Mouse (Mus musculus): ENCODE data around the gene Nlgn2.
"Not testable (repeated sequence)": the region's sequence is repeated elsewhere in the genome, so short reads cannot be mapped to it uniquely, and the experiment has no call there.

Nlgn2 gene

DNA sequence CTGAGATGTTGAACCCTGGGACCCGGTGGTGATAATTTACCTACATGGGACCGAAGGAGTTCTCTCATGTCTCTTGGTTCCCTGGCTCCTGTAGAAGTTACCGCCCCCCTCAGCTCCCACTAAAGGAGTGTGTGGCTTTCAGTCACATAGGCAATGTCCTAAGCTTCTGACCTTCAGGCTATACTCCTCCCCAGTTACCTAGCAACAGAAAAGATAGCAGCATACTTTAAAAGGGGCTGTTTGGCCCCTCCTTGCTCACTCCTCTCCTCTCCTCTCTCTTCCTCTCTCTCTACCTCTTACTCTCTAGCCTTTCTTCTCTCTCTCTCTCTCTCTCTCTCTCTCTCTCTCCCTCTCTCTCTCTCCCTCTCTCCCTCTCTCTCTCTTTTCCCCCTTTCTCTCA, 26.1 kb upstream of the Nlgn2 start:
- not testable (repeated sequence) for DNase-seq (ENCODE audit: low spot score)

DNA sequence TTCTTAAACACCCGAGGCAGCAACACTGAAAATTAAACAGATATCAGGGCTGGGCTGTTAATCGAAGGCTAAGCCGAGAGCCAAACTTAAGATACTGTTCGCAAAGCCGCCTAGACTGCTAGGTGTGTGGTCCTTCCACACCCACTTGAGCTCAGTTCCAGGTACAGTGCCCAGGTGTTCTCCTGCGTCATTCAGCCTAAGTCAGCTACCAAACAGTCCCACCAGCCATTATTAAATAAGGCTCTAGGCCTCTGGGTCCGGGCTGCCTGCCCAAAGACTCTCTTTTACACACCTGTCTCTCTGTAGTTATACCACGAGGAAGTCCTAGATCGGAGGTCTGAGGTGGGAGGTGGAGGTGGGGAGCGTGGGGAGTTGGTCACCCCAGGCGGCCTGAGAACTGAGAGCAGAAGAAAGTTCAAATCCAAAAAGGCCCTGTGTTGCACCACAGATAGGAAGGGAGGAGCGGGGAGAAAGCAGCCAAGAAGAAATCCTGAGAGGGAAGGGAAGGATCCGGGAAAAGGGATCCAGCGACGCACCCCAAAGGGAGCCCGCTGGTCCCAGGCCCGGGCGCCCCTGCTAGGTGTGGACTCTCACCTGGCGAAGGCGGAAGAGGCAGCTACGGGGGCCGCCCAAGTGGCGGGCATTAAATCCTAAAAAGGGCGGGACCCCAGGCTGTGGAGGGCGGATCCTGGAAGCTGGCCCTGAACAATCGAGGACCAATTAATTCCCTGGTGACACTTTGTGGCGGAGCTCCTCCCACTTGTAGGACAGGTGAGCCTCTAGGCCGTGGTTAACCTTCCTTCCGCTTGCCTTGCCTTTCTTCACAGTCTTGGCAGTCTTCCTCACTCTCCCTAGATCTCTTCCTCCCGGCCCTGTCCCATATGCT, 20.8 kb upstream of the Nlgn2 start, which contains the start of gene Tnk1:
TSS of gene Tnk1 (minus strand) at position 618 of the 886 bp plus-strand sequence.
- DNase-seq (ENCODE audit: low spot score), result no peak

DNA sequence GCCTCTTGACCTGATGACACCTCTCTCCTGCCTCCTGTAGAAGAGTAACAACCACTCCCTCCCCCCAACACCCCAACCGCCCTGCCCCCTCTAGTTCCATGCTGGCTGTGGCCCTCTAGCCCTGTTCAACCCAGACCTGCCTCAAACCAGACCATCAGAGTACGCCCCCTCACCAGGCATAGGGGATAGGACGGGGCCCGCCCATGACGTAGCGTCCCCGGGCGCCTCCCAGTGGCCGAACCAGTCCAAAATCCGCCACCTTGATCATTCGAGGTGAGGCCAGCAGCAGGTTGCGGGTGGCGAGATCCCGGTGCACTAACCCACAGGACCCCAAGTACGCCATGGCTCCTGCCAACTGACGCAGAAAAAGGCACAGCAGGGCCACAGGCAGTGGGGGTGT, 17.8 kb upstream of the Nlgn2 start:
- no peak for DNase-seq (ENCODE audit: low spot score)

DNA sequence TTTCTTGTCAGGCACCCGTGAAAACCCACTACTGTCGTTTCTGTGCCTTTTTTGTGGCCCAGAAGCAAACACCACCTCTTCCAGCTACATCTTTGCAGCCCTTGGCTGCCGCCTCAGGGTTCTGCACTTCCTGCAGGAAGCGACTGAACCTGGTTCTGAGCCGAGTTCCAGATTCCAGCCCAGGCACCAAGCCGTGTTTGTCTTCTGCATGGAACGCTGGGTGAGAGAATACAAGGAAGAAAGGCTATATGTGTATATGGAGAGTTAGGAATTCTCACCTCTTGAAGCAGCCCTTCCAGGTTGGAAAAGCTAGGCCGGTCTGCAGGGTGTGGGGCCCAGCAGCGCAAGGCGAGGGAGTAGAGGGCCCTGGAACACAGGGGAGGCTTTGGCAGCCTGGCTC, 17.1 kb upstream of the Nlgn2 start:
- DNase-seq (ENCODE audit: low spot score), result no peak

DNA sequence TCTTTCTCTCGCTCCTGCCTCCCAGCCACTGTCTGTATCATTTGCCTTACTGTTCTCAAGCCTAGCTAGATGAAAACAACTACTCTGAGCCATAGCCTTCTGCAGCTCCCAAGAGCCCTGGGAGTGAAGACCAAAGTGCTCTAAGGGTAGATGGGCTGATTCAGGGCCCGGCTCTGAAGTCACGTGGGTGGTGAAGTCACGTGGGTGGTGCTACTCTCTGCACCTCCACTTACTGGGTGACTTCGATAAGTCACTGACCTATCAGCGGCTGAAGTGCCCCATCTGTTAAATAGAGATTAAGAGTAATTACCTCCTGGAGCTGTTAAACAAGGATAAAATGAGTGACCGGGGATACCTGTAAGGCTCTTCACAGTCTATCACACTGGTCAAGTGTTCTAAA, 16.4 kb upstream of the Nlgn2 start:
- no peak for DNase-seq (ENCODE audit: low spot score)

DNA sequence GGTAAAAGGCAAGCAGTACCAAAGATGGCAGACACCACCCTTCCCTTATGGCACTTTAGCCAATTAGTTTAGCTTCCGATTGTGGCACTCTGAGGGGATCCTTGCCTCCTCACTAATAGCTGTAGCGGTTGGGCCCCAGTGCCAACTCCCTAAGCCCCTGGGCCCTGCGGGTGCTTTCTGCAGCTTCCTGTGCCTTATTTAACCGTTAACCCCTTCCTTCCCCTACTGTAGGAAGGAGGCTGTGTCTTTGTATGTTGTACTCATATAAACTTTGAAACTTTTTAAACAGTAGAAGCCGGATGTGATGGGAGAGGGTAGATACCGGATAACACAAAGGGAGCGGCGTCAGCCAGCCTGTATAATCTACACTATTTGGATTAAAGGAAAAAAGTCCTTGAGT, 13.2 kb upstream of the Nlgn2 start:
- no peak for DNase-seq (ENCODE audit: low spot score)

DNA sequence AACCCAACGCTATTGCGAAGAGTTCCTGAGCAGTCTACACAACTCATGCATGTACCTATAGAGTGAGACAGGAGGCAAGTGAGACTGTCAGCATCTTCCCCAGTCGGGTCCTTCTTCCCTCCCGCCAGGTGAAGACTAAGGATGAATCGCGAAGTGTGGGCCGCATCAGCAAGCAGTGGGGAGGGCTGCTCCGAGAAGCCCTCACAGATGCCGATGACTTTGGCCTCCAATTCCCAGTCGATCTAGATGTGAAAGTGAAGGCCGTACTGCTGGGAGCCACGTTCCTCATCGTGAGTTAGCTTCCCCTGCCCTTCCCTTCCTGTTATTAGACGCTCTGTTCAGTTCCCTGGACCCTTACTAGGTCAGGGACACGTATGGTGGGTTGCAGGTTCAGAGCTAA, 12.3 kb upstream of the Nlgn2 start:
- DNase-seq (ENCODE audit: low spot score), result no peak

DNA sequence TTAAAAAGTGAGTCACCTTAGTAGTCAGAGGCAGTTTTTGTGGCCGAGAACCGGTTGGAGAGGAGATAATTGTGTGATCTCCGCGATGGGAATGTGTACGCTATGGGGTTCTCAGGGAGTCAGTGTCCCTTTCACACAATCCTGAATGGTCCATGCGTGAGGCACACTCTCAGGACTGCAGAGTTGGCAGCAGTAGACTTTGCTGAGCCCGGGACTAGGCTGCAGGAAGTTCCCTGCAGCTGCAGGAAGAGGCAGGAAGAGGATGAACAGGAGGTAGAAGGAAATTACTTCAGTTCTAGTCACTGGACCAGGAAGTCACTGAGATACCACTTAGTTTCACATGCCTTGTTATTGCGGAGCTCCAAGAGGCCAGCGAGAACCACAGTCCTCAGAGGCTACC, 11.5 kb upstream of the Nlgn2 start:
- no peak for DNase-seq (ENCODE audit: low spot score)

DNA sequence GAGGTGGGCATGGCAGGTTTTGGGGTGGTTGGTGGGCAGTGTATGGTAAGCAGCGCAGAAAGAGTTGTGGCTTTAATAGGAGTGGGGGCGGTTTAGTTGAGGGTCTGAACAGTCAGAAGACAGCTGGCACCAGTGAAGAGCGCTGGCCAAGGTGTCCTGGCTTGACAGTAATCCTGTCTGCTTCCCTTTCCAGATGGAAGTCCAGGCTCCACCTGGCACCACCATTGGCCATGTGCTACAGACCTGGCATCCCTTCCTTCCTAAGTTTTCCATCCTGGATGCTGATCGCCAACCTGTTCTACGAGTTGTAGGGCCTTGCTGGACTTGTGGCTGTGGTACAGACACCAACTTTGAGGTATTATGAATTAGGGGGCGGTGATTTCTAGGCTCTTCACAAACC, 10.4 kb upstream of the Nlgn2 start:
- no peak for DNase-seq (ENCODE audit: low spot score)

DNA sequence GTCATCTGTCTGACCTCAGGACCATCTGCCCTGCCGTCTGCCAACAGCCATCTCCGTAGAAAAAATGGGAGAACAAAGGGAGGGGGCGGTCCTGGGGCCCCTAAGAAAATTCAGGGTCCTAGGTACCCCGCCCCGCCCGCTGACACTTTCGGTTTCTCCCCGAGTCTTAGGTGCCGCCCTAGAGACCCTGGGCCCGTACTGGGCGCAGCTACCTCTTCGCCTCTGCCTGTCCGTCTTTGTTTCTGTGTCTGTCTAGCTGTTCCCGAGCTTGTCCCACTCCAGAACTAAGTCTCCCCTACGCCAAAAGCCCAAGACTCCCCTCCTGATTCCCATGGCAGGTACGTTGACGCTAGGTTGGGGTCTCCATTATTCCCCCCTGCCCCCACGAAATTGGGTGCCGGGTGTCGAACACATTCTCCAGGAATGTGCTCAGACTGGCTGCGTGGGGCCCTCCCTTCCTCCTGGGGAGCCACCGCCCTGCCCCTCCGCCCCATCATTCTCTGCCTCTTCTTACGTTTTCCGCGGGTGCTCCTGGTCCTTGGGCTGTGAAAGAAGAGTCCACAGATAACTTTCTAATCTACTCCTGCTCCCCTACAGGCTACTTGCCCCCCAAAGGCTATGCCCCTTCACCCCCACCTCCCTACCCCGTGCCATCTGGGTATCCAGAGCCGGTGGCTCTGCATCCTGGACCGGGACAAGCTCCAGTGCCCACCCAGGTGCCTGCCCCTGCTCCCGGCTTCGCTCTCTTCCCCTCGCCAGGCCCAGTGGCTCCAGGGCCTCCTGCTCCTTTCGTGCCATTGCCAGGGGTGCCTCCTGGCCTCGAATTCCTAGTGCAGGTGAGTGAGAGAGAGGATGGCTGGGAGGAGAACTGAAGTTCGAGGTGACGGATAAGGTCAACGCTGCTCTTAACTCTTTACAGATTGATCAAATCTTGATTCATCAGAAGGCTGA, 9.4 kb upstream of the Nlgn2 start:
- DNase-seq (ENCODE audit: low spot score), result no peak

DNA sequence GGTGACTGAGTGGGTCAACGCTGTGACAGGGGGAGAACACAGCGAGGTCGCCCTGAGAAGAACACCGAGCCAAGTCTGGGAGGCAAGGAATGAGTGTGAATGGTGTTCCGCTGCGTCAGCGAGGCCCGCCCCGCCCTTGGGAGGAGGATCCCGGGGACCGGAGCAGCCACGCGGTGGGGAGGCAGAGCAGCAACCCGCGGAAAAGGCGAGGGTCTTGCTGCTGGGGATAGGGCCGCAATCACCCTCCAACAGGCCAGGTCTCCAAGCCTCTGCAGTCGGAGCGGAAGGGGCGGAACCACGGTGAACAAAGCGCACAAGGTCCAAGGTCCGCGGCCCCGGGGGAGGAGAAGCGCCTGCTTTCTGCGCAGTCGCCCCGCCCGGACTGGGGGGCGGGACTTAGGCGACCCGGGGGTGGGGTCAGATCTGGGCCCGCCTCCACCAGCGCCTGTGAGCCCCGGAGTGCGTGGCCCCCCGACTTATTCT, 8.7 kb upstream of the Nlgn2 start, which contains the start of gene Plscr3:
TSS of gene Plscr3 (plus strand) at position 179 of the 483 bp plus-strand sequence.
- peak; percentile 89 for DNase-seq (ENCODE audit: low spot score)

DNA sequence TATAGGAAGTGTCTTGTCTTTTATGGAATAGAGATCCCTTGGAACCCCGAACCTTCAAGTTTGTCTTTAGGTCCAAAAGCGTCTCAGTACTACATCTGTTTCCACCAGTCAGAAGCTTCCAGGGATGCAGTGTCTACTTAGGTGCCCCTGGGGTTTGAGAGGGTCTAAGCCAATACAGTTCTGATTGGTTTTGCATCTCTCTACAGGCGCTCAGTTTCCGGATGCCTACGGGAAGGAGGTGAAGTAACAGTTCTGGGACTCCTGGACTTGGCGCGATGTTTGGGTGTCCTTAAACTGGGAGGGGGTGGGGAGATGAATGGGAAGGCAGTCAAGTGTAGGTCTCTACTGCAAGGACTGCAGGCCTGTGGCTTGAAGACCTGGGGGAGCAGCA, 1.1 kb upstream of the Nlgn2 start:
- DNase-seq (ENCODE audit: low spot score), result no peak

DNA sequence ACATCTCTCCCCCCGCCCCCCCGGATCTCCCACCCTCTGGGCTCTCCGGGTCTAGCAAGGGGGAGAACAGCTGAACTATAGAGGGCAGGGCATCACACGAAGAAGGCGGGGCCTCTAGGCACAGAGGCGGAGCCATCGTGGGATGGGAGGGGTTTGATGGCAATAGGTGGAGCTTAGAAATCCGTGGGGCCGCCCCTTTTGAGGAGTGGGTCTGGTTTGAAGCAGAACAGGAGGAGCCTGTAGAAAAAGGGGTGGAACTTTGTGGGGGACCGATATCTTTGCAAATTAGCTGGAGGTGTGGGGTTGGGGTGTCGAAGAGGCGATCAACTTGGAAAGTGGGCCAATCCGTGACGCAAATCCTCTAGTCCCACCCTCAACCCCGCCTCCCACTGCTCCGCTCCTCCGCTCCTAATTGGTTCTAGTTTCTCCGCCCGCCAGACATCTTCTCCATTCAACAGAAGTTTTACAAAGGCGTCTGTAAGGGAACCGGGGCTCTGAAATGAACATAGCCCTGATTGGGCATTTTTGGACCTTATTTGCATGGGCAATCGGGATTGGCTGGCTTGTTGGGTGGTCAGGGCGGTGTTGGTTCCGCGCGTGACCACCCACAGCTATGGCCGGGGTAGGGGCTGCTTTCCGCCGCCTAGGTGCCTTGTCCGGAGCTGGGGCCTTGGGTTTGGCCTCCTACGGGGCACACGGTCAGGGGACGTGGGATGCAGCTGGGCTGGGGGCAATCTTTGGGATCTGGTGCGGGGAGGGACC, 549 bp upstream of the Nlgn2 start, which contains the start of gene Tmem256:
TSS of gene Tmem256 (plus strand) at position 563 of the 762 bp plus-strand sequence.
- peak; percentile 94 for DNase-seq (ENCODE audit: low spot score)

DNA sequence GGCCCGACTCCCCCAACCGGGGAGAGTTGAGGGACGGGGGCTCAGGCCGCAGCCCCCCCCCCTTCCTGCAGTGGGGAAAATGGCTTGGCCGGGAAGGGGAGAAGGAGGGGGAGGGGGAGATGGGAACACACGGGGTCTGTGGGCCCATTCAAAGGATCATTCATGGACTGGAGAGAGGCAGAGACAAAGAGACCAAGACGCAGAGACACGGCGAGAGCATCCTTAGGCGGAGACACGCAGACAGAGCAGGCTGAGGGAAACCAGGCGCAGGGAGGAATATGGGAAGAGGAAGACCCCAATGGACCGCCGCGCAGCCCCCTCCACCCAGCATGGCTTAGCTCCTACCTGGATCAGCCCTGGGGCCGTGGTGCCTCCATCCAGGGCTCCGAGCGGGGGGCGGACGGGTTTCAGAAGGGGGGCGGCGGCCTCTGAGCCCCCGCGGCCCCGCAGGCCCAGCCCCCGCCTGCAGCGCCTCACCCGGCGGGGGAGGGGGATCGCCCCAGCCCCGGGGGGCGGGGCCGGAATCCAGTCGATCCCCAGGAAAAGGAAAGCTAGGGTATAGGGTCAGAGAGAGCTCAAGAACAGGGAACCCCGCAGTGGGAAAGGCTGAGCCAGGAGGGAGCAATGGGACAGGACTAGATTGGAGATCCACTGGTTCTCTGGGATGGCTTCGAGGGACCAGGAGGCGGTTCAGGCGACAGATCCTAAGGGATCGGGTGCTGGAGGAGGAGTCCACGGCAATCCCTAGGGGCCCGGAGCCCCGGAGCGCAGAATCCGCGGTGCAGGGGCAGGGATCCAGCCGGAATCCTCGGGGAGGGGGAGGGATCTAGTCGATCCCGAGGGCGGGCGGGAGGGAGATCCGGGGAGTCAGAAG, 644 bp downstream of the Nlgn2 start:
- peak; percentile 41 for DNase-seq (ENCODE audit: low spot score)

DNA sequence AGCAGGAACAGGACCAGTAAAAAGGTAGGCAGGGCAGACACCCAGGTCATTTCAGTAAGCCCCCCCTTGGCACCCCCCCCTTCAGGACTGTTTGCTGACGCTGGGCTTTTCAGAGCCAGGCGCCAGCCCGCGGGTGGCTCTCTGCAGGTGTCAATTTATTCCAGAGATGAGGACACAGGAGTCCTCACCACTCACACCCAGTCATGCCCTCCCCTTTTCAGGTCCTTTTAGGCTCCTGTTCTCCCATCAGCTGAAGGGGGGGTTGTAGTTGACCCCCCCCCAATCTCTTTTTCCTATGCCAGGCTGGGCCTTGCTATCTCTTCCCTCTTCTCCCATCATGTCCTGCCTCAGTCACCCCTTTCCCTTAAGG, 1.6 kb downstream of the Nlgn2 start:
- no peak for DNase-seq (ENCODE audit: low spot score)

DNA sequence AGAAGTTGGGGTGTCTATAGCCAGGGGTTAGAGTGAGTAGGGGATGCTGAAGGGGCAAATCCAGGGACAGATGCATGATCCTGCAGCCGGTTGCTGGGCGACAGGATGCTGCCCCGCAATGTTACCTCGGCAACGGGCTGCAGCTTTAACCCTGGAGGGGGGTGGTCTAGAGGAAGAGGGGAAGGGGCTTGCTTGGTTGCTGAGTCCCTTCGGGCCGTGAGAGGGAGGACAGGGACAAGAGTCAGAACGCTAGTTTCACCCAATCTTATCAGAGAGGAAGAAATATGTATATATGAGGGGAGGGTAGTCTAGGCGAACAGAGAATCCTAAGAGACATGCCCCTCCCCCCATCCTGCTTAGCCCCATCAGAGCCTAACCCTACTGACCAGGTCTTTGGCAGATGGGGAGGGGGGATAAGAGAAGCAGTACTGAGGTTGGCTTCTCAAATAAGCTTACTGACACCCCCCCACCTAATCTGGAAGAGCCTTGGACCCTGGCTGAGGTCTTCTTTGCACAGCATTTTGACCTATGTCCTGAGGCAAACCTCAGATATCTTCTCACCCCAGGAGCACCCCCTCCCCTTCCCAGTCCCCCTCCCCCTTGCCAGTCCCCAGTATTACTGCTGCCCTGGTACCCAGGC, 2.1 kb downstream of the Nlgn2 start:
- no peak for DNase-seq (ENCODE audit: low spot score)

DNA sequence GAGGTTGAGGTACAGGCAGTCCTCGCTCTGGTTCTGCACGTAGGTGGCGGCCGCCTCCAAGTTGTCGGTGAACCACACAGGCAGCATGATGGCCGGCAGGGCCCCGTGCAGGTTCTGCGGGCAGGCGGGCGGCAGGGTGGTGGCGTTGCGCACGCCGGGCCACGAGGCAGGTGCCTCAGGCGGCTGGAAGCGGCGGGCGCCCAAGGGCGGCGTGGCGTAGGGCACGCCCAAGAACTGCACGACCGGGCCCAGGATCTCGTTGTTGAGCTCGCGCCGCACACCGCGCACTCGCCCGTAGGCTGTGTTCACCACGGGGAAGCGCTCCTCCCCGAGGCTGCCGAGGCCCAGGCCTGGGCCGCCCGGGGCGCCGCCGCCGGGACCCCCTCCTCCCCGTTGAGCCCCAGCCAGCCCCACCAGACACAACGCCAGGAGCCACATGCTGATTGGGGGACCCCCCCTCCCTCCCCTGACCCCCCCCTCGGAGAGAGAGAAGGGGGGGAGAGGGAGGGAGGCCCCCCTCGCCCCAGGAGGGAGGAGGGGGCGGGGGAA, 3.5 kb downstream of the Nlgn2 start:
- DNase-seq (ENCODE audit: low spot score), result peak; percentile 65

DNA sequence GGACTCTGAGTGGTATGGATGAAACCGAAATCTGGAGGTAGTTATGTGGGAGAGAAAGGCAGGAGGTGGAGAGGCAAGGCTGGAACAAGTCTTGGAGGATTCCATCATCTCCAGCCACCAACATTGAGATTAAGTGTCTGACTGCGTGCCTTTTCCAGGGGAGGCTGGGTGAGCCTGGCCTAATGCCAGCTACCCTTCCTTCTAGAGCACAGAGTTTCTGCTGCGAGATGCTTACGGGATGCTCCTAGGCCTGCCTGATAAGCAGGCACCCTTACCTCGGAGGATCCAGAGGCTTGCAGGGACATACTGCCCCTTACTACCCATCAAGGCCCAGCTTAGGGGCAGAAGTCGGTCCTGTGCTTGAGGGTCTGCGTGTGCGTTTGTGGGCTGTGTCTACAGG, 4.0 kb downstream of the Nlgn2 start:
- no peak for DNase-seq (ENCODE audit: low spot score)

DNA sequence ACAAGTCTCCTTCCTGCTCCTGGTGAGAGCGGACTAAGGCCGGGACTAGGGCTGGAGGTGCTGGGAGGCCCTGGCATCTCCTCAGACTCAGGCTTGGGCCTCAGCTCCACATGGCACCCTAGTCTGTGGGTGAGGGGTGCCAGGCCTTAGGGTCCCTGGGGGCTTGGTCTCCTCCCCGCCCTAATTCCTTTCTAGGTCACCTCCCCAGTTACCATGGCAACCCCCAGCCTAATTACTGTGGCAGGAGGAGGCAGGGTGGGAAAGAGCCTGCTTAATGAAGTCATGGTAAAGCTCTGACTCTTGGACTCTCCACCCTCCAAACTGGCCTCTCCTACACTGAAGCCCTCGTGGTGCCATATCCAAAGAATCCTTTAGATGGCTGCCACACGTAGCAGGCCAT, 8.8 kb downstream of the Nlgn2 start:
- DNase-seq (ENCODE audit: low spot score), result no peak

DNA sequence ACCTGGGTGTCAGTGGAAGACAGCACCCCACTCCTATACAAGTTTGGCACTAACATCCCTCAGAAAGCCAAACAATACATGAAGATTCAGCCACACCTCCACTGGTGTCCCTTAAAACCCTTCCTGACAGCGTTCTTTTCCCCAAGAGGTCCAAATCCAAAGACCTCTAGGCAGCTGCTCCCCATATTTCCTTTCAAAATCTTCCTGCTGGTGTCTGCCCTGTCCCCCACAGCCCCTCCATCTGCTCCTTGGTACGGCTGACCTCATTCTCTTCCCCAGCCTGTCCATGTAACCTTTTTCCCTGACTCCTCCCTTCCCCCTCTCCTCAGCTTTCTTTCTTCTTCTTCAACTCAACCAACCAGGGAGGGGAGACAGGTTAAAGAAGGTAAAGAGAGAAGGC, 14.1 kb downstream of the Nlgn2 start:
- DNase-seq (ENCODE audit: low spot score), result no peak
